Mouse (Mus musculus) megakaryocyte, embryonic 14.5 days (primary cell): ENCODE data around the gene Herc3.

Source experiments
- FLI1 ChIP-seq: IDR thresholded peaks from 2 replicates; pipeline ENCODE4 v1.6.1; 2012; ENCODE audit warnings: low read length, inconsistent platforms, mixed read lengths
- GATA1 ChIP-seq: IDR thresholded peaks from 3 replicates; pipeline ENCODE4 v1.6.1; 2012; ENCODE audit warnings: mixed read lengths, low read length, inconsistent platforms, borderline replicate concordance

GRCm38 (mm10) chr6:58834470-58834869, 3.2 kb downstream of the Herc3 start:
- TF ChIP-seq GATA1 = no peak
- no peak for TF ChIP-seq FLI1
